Mouse (Mus musculus) skeletal muscle tissue, adult 2 months (tissue): ENCODE measurements at regions not wholly inside any gene's neighbourhood (a gene's known extent, or its start where the extent isn't known, plus 50 kb on each side); places are given as distances from the start of the nearest gene placed in this dataset.

Experiments
- DNase-seq: peaks from one replicate; pipeline ENCODE4 v3.0.0-alpha.2; 2012; ENCODE audit warnings: low read depth, low spot score

DNA sequence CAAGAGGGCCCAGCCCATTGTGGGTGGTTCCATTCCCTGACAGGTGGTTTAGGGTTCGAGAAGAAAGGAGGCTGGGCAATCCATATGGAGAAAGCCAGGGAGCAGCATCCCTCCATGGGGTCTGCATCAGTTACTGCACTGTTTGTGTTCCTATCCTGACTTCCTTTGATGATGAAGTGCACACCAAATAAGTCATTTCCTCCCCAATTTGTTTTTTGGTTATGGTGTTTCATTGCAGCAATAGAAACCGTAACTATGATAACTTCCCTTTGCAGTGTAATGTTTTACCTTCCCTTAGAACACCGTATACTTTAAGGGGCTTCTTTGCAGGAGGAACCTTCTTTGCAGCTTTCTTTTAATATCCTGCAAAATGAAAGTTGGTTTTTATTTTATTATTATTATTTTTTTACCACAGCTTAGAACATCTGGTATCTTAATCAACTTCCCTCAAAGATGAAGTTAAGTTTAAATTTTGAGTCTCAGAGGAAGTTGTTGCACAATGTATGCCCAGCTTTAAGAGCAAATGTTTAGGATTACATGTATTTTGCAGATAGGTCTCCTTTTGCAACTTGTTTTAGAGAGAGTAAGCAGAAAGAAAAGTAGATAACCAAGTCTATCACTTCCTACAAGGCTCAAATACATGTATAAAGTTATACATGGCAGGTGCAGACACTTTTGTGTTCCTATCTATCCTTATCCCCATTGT lies 1059.1 kb downstream of the Diaph2 start:
- DNase-seq = no peak

DNA sequence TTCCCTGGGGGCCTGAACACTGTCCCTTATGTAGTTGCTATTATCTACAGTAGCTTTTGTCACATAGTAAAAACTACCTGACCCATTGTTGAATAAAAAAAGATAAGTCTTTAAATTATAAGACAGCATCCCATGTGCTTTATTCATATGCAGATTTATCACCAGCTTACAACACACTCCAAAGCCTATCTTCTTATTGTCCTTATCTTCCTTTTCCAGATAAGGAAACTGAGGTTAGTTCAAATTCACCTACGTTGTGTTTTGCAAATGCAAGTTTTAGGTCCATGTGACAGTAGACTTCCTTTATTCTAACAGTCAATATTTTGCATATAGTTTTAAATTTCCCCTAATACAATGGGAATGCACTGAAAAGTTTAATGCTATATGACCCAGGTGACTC lies 1069.4 kb downstream of the Diaph2 start:
- DNase-seq = no peak

DNA sequence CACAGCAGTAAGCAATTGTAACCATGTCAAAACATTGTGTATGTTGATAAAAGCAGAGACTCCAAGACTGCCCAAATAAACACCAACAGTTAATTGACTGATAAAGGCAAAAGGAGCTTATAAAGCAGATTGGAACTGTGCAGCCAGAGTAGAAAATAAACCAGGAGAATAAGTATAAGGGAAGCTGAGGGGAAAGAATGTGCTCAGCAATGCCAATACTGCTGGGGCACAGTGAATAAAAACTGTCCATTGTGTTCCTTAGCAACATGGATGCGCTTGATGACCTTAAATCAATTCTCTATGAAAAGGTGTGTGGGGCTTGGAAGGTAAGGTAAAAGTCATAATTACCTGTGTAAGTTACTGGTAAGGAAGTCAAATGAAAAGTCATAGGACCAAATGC lies 1070.2 kb downstream of the Diaph2 start:
- DNase-seq = no peak

DNA sequence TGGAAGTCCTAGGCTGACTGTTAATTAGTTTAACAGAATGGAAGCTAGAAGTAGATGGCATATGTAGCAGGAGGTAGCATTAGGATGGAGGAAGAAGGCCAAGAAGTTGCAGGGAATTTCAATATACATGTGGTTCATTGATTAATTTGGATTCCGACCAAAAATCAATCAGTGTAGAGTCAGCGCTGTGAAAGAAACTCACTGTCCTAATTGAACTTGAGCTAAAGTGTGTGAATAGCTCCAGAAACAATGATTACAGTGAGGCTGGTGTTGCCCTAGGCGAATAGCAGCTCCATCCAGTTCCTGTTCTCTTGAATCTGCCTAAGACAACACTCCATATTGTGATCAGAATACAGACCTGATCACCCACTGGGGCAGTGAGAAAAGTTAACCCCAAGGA lies 1070.6 kb downstream of the Diaph2 start:
- no peak for DNase-seq

DNA sequence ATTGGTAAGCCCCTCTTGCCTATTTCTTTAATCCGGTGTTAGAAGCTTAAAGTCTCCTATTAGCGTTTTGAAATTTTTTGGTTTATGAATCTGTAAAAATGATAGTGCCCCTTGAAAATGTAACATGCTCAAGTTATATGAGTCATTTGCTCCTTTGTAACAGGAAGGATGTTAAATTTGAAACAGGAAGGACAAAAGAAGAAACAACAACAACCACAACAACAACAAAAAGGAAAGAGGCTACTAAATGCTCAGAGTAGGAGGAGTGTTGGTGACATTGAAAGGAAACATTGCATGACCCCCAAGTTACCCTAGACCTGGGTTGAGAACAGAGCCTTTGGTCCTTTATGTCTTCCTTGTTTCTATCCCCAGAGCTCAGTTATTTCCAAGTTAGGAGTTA lies 1074.4 kb downstream of the Diaph2 start:
- no peak for DNase-seq

DNA sequence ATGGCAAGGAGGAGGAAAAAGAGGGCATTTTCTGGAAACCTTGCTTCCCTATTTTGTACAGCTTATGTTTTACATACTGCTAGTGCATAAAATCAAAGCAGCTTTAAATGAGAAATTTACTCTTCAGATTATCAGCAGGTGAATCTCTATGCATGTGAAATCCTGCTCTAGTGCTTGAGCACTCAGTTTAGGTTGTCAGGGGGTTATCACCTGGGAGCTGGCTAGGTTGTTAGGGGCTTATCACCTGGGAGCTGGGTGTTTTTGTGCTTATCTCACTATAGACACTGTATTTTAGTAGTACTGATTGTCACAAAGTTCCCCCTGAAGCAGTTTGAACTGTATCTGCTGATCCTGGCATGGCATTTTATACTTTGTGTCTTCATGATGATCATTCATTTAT lies 1086.3 kb downstream of the Diaph2 start:
- DNase-seq = no peak

DNA sequence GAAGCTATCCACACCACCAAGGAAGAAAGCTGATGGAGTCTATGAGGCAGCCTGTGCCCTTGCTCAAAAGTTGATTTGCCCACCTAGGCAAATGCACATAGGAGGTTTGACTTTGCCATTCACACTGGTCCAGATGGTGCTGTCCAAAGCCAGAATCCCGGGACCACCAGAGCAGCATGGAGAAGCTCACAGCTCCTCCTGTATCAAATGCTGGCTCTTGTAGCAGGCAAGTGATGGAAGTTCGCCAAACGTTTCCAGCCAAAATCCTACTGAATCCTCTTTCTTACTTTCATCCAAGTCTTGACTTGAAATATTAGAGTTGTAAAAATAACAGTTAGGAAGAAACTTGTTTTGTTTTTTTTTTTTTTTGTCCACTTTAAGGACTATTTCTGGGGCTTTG lies 1093.6 kb downstream of the Diaph2 start:
- DNase-seq = peak; percentile 0

DNA sequence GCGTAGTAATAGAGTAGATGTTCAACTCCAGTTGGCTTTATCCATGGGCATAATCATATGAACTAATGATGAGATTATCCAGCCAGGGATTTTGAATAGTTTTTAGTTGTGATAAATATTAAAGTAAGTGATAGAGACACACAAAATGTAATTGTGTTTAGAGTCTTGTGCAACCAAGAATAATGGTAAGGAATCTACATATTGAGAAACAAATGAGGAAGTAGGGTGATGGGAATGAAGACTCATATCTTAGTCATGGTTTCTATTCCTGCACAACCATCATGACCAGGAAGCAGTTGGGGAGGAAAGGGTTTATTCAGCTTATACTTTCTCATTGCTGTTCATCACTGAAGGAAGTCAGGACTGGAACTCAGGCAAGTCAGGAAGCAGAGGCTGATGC lies 1117.0 kb downstream of the Diaph2 start:
- DNase-seq = no peak

DNA sequence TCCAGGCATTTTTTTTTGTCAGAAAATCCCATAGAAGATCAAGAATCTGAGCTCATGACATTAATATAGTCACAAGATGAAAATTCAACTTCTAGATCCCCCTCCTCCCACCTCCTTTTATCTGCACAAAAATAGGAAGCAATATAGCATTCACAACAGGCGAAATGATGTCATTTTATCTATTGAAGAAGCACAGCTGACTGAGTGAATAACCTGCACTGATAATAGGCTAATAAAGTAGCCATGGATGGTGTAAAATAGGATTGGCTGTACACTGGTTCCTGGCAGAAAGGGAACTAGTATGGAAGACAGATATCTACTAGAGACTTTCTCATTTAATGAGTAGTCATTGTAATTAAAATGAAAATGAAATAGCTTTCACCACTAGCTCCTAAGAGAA lies 1124.6 kb downstream of the Diaph2 start:
- no peak for DNase-seq

DNA sequence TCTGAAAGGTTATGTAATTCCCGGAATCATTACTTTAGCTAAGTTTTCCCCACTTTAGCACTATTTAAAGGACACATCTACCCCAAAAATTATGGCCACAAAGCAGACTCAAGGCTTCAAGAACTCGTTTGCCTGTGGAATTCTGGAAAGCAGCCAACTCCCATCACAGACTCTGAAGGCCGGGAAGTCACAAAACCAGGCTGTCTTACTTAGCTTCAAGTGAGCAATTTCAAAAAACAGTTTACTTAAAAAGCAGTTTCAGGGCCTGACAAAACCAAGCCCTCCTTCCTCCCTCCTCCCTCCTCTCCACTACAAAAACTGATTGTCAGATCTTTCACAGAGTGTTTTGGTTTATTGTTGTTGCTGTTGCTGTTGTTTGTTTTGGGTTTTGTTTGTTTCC lies 1125.7 kb downstream of the Diaph2 start:
- peak; percentile 0 for DNase-seq

DNA sequence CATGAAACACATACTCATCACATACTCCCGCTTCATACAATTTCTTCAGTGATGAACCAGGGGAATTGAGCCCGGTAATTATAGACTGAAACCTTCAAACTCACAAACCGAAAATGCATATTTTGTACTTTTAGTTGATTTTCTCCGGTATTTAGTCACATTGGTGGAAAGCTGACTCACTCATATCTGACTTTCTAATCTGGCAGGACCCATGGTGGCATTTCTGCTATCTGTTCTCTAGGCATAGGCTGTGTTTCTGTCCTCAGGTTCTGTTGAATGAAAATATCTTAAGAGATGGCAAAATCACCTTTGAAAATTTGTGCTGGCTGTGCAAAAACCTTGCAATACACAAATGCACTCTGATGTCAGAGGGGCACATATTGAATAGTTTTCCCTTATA lies 1126.6 kb downstream of the Diaph2 start:
- no peak for DNase-seq
